In genomic region chr10:59920810-59921681, GRCm38 (mm10) we compare ENCODE assay signal across 1 mouse cellular context.
TF ChIP-seq lines count a peak whose summit lies in the region.

No protein-coding gene starts in this region.

TF ChIP-seq in MEL, 35 proteins besides CTCF, POLR2A, EP300 and RAD21 (continued from another document):
- no peak; the same call in 1 of the 2 replicates for TF ChIP-seq ETS1 (IDR thresholded peaks at IDR 0.05; ENCODE audit: low read depth, low read length)
- no peak; the same call in 1 of the 2 replicates for TF ChIP-seq NELFE (IDR thresholded peaks at IDR 0.05; ENCODE audit: low read depth, low read length)
- no peak for TF ChIP-seq JUND (IDR thresholded peaks at IDR 0.05; ENCODE audit: low read depth, low read length)
- TF ChIP-seq POLR2AphosphoS5 (IDR thresholded peaks at IDR 0.05; ENCODE audit: borderline replicate concordance, low read depth, low read length): no peak
- TF ChIP-seq ZMIZ1 (IDR thresholded peaks at IDR 0.05; ENCODE audit: low read depth, low read length): no peak; the same call in 1 of the 2 replicates
- no peak for TF ChIP-seq KAT2A (conservative IDR thresholded peaks at IDR 0.05; ENCODE audit: low read depth, low read length)
